Mouse (Mus musculus) v-Abl transformed pro-B cells (cell line): Measurements from ENCODE around the gene Foxd2.

Source experiments
- in situ Hi-C, 2 experiments: fragments of 400-800 bp; cut with MboI; formaldehyde crosslinking; loops; one replicate each; pipeline ENCODE4 v1.15.1; 2025; ENCODE audit not compliant: unreplicated experiment in 2 of 2

Foxd2 gene

GRCm38 (mm10) chr4:114869765-114870490 lies 38.7 kb downstream of the Foxd2 start:
- in situ Hi-C loops = no loop called here

GRCm38 (mm10) chr4:114863166-114863565 lies 45.5 kb downstream of the Foxd2 start:
- in situ Hi-C loops = no loop called here

GRCm38 (mm10) chr4:114858426-114858825 lies 50.2 kb downstream of the Foxd2 start:
- in situ Hi-C loops = no loop called here
